Mouse (Mus musculus): ENCODE data around the gene Rrp1b. TPM values are rescaled to one million over a fixed set of nuclear protein-coding genes. Genes with fewer than 3 reads are reported as not detected.

Gene Rrp1b
- polyA plus RNA-seq, 1 experiment from 2014 or later = 64.5 TPM

Other genes with a start within 250 kb of the Rrp1b start
- 15.2 and 16.7 TPM in 2 replicates for gene Sik1, start 180.3 kb upstream of the Rrp1b start, polyA plus RNA-seq (2016; fragmentation: Nextera tagmentation; extraction: Ambion mirVana)
- gene Hsf2bp, start 249 bp downstream of the Rrp1b start, polyA plus RNA-seq (2016; fragmentation: Nextera tagmentation; extraction: Ambion mirVana) = 0.46 and 0.55 TPM in 2 replicates
- 21.4 and 24.4 TPM in 2 replicates for gene Notch3, start 130.8 kb downstream of the Rrp1b start, polyA plus RNA-seq (2016; fragmentation: Nextera tagmentation; extraction: Ambion mirVana)
- 0.15 TPM in 1 of 2 replicates, not detected in the other for gene Ephx3, start 153.4 kb downstream of the Rrp1b start, polyA plus RNA-seq (2016; fragmentation: Nextera tagmentation; extraction: Ambion mirVana)
- 103 and 112 TPM in 2 replicates for gene Brd4, start 248.6 kb downstream of the Rrp1b start, polyA plus RNA-seq (2016; fragmentation: Nextera tagmentation; extraction: Ambion mirVana)

All from forebrain, embryonic 12.5 days (tissue).